Mouse (Mus musculus) kidney, embryonic 15.5 days (tissue): ENCODE results near the gene 4933415A04Rik. TPM values are rescaled to one million over a fixed set of nuclear protein-coding genes. Genes with fewer than 3 reads are reported as not detected.

ENCODE experiments used
- ATAC-seq: fragments of 200-750 bp; cut with Nextera tagmentation; replicated peaks from 2 replicates; pipeline ENCODE4 v1.8.0; 2017; ENCODE audit warnings: moderate TSS enrichment; ENCODE audit not compliant: low FRiP score
- H3K27ac ChIP-seq: fragments of 300-500 bp; sonication (generic); 2 replicates; pipeline ENCODE4 v1.5.1; 2015; ENCODE audit warnings: mild to moderate bottlenecking, inconsistent platforms
- H3K27me3 ChIP-seq: fragments of 300-500 bp; sonication (generic); 2 replicates; pipeline ENCODE4 v1.6.1; 2015; ENCODE audit warnings: inconsistent platforms
- H3K36me3 ChIP-seq: fragments of 300-500 bp; sonication (generic); 2 replicates; pipeline ENCODE4 v1.6.1; 2015; ENCODE audit warnings: inconsistent platforms
- H3K4me1 ChIP-seq: fragments of 300-500 bp; sonication (generic); 2 replicates; pipeline ENCODE4 v1.6.1; 2015; ENCODE audit warnings: inconsistent platforms
- H3K4me2 ChIP-seq: fragments of 300-500 bp; sonication (generic); 2 replicates; pipeline ENCODE4 v1.6.1; 2015; ENCODE audit warnings: moderate library complexity, mild to moderate bottlenecking, inconsistent platforms
- H3K4me3 ChIP-seq: fragments of 300-500 bp; sonication (generic); replicated peaks from 2 replicates; pipeline ENCODE4 v1.5.1; 2015; ENCODE audit warnings: mild to moderate bottlenecking, inconsistent platforms
- H3K9ac ChIP-seq: fragments of 300-500 bp; sonication (generic); 2 replicates; pipeline ENCODE4 v1.6.1; 2015; ENCODE audit warnings: mild to moderate bottlenecking, inconsistent platforms
- H3K9me3 ChIP-seq: fragments of 300-500 bp; sonication (generic); replicated peaks from 2 replicates; pipeline ENCODE4 v1.6.1; 2016; ENCODE audit warnings: inconsistent platforms
- WGBS: fragments of 180-500 bp; shearing (Covaris S2); methylation state at CpG from one replicate; pipeline ENCODE4 v1.1.7; 2015; ENCODE audit warnings: mixed read lengths; 5-methylcytosine and 5-hydroxymethylcytosine counted together
- polyA plus RNA-seq: library from polyadenylated mRNA; unstranded; fragments of >200 nt; fragmentation: Nextera tagmentation; extraction: Ambion mirVana; gene quantifications from 2 replicates; pipeline ENCODE4 v1.2.1, GENCODE M21; 2015

4933415A04Rik gene
- polyA plus RNA-seq, 1 experiment from 2014 or later, result 8.2 TPM

DNA sequence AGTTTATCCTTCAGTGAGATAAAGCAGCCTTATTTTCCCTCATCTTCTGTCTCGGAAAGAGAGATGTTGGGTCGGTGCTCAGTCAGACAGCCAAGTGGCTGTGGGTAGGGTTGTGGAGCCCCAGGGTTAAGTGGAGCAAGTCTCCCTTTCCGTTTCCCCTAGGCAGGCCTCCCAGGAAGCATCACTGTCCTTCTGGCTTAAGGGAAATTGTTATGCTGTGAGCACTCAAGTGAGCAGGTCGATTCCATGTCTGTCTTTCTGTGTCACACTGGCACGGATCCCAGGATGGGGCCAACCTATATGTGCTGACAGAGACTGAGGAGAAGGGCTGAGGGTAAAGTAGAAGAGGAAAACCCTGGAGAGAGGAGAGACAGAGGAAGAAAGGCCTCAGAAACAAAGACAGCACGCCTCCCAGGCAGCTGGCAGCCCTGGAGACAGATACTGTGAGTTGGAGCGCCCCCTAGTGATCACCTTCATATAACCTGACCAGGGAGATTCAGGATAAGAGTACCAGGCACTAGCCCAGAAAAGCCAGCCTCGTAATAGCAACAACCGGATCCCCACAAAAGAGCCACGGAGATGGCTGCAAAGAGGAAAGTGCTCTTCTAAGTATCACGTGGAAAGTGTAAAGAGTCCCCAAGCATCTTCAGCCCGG, 26.1 kb downstream of the 4933415A04Rik start:
- Histone ChIP-seq H3K4me2 (no peak overlapping the region), H3K9ac (no peak overlapping the region), H3K36me3 (no peaks in the 10 kb centered on the region), H3K9me3 (no peaks in the 10 kb centered on the region), H3K4me3 (no peak overlapping the region), H3K27me3 (no peaks in the 10 kb centered on the region), H3K27ac (no peak overlapping the region), H3K4me1 (peaks cover 18% of the 10 kb centered on the region; the same call in 1 of the 2 replicates)
- 24% methylated on average over 12 of the region's 12 CpGs for WGBS
- peak; percentile 75 for ATAC-seq

DNA sequence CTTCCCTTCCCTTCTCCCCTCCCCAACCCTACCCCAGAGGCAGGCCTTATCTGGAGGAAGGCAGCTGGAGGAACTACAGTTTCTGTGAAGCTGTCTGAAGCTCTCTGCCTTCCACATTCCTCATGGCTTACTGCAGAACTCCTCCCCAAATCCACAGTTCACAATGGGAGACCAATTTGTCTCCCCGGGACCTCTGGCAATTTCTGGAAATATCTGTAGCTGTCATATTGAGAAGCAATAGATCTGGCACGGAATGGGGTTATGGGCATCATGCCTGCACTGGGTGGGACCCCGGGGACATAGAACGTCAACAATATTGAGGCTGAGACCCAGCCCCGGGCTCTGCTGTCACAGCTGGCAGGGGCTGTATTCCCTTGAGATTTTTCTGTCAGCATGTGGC, 31.1 kb downstream of the 4933415A04Rik start:
- Histone ChIP-seq H3K27me3 (no peaks in the 10 kb centered on the region), H3K9ac (no peak overlapping the region), H3K36me3 (no peaks in the 10 kb centered on the region), H3K4me3 (no peak overlapping the region), H3K4me1 (peaks cover 25% of the 10 kb centered on the region; the same call in 1 of the 2 replicates), H3K27ac (peak overlapping the region; percentile 66; the same call in 1 of the 2 replicates), H3K4me2 (no peak overlapping the region), H3K9me3 (no peaks in the 10 kb centered on the region)
- ATAC-seq, result no peak
- 72% methylated on average over 5 of the region's 5 CpGs for WGBS

DNA sequence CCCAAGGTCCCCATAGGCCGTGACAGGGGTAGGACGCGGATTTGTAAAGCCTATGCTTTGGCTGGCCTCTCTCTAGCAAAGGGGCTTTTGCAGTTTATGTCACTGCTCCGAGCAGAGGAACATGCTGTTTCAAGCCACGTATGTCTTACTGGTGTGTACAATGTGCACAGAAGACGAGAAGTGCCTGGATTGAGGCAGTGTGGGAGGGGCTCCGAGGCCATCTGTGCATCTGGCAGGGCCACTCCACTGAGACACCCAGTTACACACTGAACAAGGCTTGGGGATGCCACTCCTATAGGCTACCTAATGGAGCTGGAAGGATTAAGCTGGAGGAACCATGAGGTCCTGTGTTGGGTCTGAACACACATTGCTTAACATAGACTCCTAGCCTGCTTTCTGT, 31.6 kb downstream of the 4933415A04Rik start:
- no peak overlapping the region for H3K4me3 ChIP-seq
- no peak for ATAC-seq

GRCm38 (mm10) chr11:43621769-43622168, 34.9 kb downstream of the 4933415A04Rik start:
- WGBS, result 58% methylated on average over 5 of the region's 5 CpGs

More for the DNA sequence above, 31.6 kb downstream of the 4933415A04Rik start:
- Histone ChIP-seq H3K9ac (no peak overlapping the region), H3K4me1 (peaks cover 21% of the 10 kb centered on the region; the same call in 1 of the 2 replicates), H3K4me2 (no peak overlapping the region), H3K9me3 (no peaks in the 10 kb centered on the region), H3K36me3 (no peaks in the 10 kb centered on the region), H3K27me3 (no peaks in the 10 kb centered on the region), H3K27ac (peak overlapping the region; percentile 66; the same call in 1 of the 2 replicates)
- 68% methylated on average over 7 of the region's 7 CpGs for WGBS

GRCm38 (mm10) chr11:43624341-43624740, 37.5 kb downstream of the 4933415A04Rik start:
- ATAC-seq, result no peak
- no peak overlapping the region for H3K4me2 ChIP-seq
- H3K27me3 ChIP-seq, result no peaks in the 10 kb centered on the region
- H3K9ac ChIP-seq, result no peak overlapping the region
- no peak overlapping the region for H3K27ac ChIP-seq
- H3K4me1 ChIP-seq, result peaks cover 29% of the 10 kb centered on the region
- no peak overlapping the region for H3K4me3 ChIP-seq
- 100% methylated on average over 1 of the region's 1 CpGs for WGBS
- no peaks in the 10 kb centered on the region for H3K36me3 ChIP-seq
- H3K9me3 ChIP-seq, result no peaks in the 10 kb centered on the region

More at GRCm38 (mm10) chr11:43621769-43622168, 34.9 kb downstream of the 4933415A04Rik start:
- ATAC-seq, result peak; percentile 80
- no peak overlapping the region; the same call in 1 of the 2 replicates for H3K27ac ChIP-seq
- no peak overlapping the region for H3K4me3 ChIP-seq
- no peaks in the 10 kb centered on the region for H3K36me3 ChIP-seq
- no peak overlapping the region for H3K4me2 ChIP-seq
- no peak overlapping the region for H3K9ac ChIP-seq
- peaks cover 31% of the 10 kb centered on the region for H3K4me1 ChIP-seq
- H3K9me3 ChIP-seq, result no peaks in the 10 kb centered on the region
- no peaks in the 10 kb centered on the region for H3K27me3 ChIP-seq

DNA sequence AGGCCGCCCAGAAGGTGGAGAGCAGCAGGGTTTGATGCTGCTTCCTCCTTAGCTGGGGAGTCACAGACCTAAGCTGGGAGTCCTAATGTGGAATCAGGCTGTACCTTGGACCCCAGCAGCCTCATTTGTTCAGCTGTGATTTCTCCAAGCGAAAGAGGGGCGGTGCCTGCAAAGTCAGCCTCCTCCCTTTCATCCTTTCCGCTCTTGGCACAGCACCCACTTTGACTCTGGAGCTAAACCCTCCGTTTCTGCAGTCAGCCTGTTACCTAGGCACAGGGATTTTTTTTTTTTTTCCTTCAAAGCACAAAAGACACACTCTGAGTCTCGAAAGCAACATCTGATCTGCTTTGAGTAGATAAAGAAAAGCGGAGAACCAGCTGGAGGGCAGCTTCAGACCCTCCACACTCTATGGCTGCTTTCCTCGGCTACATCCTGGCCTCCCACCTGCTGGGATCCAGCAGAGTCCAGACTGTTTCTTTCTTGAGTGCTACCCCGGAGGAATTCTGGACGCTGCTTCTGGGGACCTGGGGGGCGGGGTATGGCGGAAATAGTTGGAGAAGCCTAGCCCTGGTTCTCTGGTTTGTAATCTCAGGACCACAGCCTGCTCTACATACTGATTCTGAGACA, 39.6 kb downstream of the 4933415A04Rik start:
- Histone ChIP-seq H3K4me3 (peak overlapping the region; percentile 17), H3K9ac (no peak overlapping the region), H3K36me3 (no peaks in the 10 kb centered on the region), H3K27me3 (no peaks in the 10 kb centered on the region), H3K4me2 (peak overlapping the region; percentile 49), H3K4me1 (peaks cover 24% of the 10 kb centered on the region), H3K27ac (peak overlapping the region; percentile 78), H3K9me3 (no peaks in the 10 kb centered on the region)
- peak; percentile 38; the same call in 1 of the 2 replicates for ATAC-seq
- 11% methylated on average over 12 of the region's 12 CpGs for WGBS

DNA sequence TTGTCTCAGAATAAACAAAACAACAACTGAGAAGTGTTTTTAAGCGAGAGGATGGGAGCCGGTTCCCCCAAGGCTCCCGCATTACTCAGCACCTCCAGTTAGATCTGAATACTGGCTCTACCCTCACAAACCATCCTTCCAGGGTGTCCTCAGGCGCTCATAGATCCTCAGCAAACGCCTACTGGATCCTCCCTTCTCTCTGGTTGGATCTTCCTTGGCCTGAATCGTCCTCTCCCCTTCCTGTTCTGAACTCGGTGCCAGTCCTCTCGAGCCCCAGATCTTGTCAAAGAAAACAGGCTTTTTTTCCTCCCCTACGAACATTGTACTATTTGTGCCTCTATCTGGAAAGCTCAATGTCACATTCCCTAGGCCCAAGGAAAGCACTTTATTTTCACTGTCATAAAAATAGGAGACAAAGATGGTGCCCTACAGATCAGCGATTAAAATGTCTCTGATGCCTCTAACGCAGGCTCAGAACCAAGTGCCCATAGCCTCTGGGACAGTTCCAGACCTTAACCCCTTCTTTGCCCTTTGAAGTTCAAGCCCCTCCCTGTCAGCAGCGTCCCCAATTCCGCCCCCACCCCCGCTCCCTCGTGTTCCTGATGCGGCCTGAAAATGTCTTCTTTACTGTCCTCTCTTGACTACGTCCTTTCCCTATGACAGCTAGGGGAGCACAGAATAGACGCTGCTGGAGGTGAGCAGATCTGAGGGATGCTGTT, 40.2 kb downstream of the 4933415A04Rik start:
- Histone ChIP-seq H3K9me3 (no peaks in the 10 kb centered on the region), H3K9ac (no peak overlapping the region), H3K27me3 (no peaks in the 10 kb centered on the region), H3K27ac (peak overlapping the region; percentile 78), H3K4me2 (peak overlapping the region; percentile 49), H3K36me3 (no peaks in the 10 kb centered on the region), H3K4me3 (peak overlapping the region; percentile 17), H3K4me1 (peaks cover 22% of the 10 kb centered on the region)
- 32% methylated on average over 18 of the region's 18 CpGs for WGBS
- ATAC-seq, result no peak

DNA sequence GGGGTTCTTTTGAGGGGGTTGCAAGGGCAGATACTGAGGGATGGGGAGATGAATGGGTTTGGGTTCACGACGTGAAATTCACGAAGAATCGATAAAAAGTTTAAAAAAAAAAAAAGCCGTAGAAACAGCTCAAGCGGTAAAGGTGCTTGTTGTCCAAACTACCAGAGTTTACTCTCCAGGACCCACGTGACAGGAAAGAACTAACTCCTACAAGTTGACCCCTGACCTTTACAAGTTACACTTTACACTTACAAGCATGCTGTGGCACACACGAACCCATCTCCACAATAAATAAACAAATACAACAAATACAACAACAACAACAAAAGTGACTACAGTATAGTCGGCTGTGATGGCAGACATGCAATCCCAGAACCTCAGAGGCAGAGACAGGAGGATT, 44.8 kb downstream of the 4933415A04Rik start:
- Histone ChIP-seq H3K4me1 (peaks cover 39% of the 10 kb centered on the region), H3K9me3 (no peaks in the 10 kb centered on the region), H3K9ac (no peak overlapping the region), H3K4me3 (no peak overlapping the region), H3K27ac (no peak overlapping the region), H3K4me2 (no peak overlapping the region), H3K27me3 (no peaks in the 10 kb centered on the region), H3K36me3 (no peaks in the 10 kb centered on the region)
- 82% methylated on average over 9 of the region's 9 CpGs for WGBS
- no peak for ATAC-seq

DNA sequence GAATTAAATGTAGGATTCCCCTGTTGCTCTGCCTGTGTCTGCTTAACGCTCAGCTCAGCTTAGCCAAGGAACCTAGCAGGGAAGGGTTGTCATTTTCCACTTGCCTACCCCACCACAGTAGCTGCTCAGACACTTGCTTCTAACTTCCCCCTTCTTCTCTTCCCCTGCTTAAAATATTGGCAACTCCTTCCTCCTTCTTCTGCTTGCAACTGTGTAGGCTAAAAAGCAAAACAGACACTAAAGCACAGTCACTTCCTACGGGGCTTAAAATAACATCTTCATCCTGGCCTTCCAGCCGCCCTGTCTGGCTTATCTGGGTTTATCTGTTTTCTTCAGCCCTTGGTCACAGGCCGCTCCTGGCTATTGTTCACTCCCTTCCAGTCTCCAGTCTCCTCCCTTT, 45.7 kb downstream of the 4933415A04Rik start:
- 26% methylated on average over 4 of the region's 4 CpGs for WGBS
- Histone ChIP-seq H3K4me3 (no peak overlapping the region), H3K4me2 (no peak overlapping the region), H3K4me1 (peaks cover 32% of the 10 kb centered on the region), H3K27me3 (no peaks in the 10 kb centered on the region), H3K27ac (peak overlapping the region; percentile 84), H3K9ac (no peak overlapping the region), H3K36me3 (no peaks in the 10 kb centered on the region), H3K9me3 (no peaks in the 10 kb centered on the region)
- no peak for ATAC-seq

GRCm38 (mm10) chr11:43633165-43633564, 46.3 kb downstream of the 4933415A04Rik start:
- H3K27me3 ChIP-seq, result no peaks in the 10 kb centered on the region
- H3K4me2 ChIP-seq, result no peak overlapping the region
- H3K27ac ChIP-seq, result peak overlapping the region; percentile 84
- ATAC-seq, result peak; percentile 17
- H3K4me3 ChIP-seq, result no peak overlapping the region
- H3K36me3 ChIP-seq, result no peaks in the 10 kb centered on the region
- H3K9ac ChIP-seq, result no peak overlapping the region
- WGBS, result 73% methylated on average over 6 of the region's 6 CpGs
- no peaks in the 10 kb centered on the region for H3K9me3 ChIP-seq
- peaks cover 32% of the 10 kb centered on the region for H3K4me1 ChIP-seq

GRCm38 (mm10) chr11:43633658-43634401, 47.0 kb downstream of the 4933415A04Rik start:
- ATAC-seq, result peak; percentile 95
- peaks cover 32% of the 10 kb centered on the region for H3K4me1 ChIP-seq
- no peaks in the 10 kb centered on the region for H3K36me3 ChIP-seq
- WGBS, result 15% methylated on average over 18 of the region's 19 CpGs
- H3K27me3 ChIP-seq, result no peaks in the 10 kb centered on the region
- H3K9ac ChIP-seq, result no peak overlapping the region
- 0 out of 2 replicates have a peak overlapping the region, but pooled peaks have one; percentile 3 for H3K4me3 ChIP-seq
- H3K4me2 ChIP-seq, result peak overlapping the region; percentile 38
- H3K9me3 ChIP-seq, result no peaks in the 10 kb centered on the region
- peak overlapping the region; percentile 84 for H3K27ac ChIP-seq
